Mouse (Mus musculus): Measurements from ENCODE around the gene Klhl21. TPM values are rescaled to one million over a fixed set of nuclear protein-coding genes. Genes with fewer than 3 reads are reported as not detected.

Klhl21 gene
- polyA plus RNA-seq, 1 experiment, result 33.8 TPM

GRCm38 (mm10) chr4:151986650-151987049 is 22.0 kb upstream of the Klhl21 start:
- 87% methylated on average over 8 of the region's 8 CpGs for WGBS
- Histone ChIP-seq H3K4me1 (replicated peaks; ENCODE audit: control insufficient read depth, insufficient read depth, low read length) (peaks cover 29% of the 10 kb centered on the region), H3K27ac (ENCODE audit: control insufficient read depth, insufficient read depth, low read length) (no peak overlapping the region), H3K27me3 (ENCODE audit: control insufficient read depth, insufficient read depth, low read length) (no peaks in the 10 kb centered on the region), H3K4me3 (ENCODE audit: control insufficient read depth, insufficient read depth, low read length) (no peak overlapping the region), H3K36me3 (ENCODE audit: control insufficient read depth, insufficient read depth, low read length) (peaks cover 8% of the 10 kb centered on the region; the same call in 1 of the 2 replicates)
- TF ChIP-seq POLR2A (IDR thresholded peaks at IDR 0.05; ENCODE audit: control insufficient read depth, extremely low read depth, insufficient read depth, low read length, poor library complexity) (no peak), CTCF (IDR thresholded peaks at IDR 0.05; ENCODE audit: borderline replicate concordance, control insufficient read depth, extremely low read depth, insufficient read depth, low read length, poor library complexity) (no peak)
- no peak for DNase-seq

GRCm38 (mm10) chr4:151988014-151988341 is 20.6 kb upstream of the Klhl21 start:
- TF ChIP-seq CTCF (IDR thresholded peaks at IDR 0.05; ENCODE audit: borderline replicate concordance, control insufficient read depth, extremely low read depth, insufficient read depth, low read length, poor library complexity) (no peak), POLR2A (IDR thresholded peaks at IDR 0.05; ENCODE audit: control insufficient read depth, extremely low read depth, insufficient read depth, low read length, poor library complexity) (no peak)
- no peak for DNase-seq
- peak overlapping the region; percentile 90 for H3K4me3 ChIP-seq (ENCODE audit: control insufficient read depth, insufficient read depth, low read length)
- 22% methylated on average over 10 of the region's 10 CpGs for WGBS
- peaks cover 9% of the 10 kb centered on the region; the same call in 1 of the 2 replicates for H3K36me3 ChIP-seq (ENCODE audit: control insufficient read depth, insufficient read depth, low read length)
- H3K27ac ChIP-seq (ENCODE audit: control insufficient read depth, insufficient read depth, low read length), result no peak overlapping the region
- H3K27me3 ChIP-seq (ENCODE audit: control insufficient read depth, insufficient read depth, low read length), result no peaks in the 10 kb centered on the region
- H3K4me1 ChIP-seq (replicated peaks; ENCODE audit: control insufficient read depth, insufficient read depth, low read length), result peaks cover 29% of the 10 kb centered on the region

GRCm38 (mm10) chr4:151988342-151989109 is 20.1 kb upstream of the Klhl21 start, which contains the start of gene Thap3:
TSS of gene Thap3 (minus strand) at chr4:151988997.
- H3K36me3 ChIP-seq (ENCODE audit: control insufficient read depth, insufficient read depth, low read length), result peaks cover 9% of the 10 kb centered on the region; the same call in 1 of the 2 replicates
- TF ChIP-seq POLR2A (IDR thresholded peaks at IDR 0.05; ENCODE audit: control insufficient read depth, extremely low read depth, insufficient read depth, low read length, poor library complexity) (peak; percentile 46; the same call in 1 of the 2 replicates), CTCF (IDR thresholded peaks at IDR 0.05; ENCODE audit: borderline replicate concordance, control insufficient read depth, extremely low read depth, insufficient read depth, low read length, poor library complexity) (no peak)

GRCm38 (mm10) chr4:151989110-151989488 is 19.5 kb upstream of the Klhl21 start:
- Histone ChIP-seq H3K27ac (ENCODE audit: control insufficient read depth, insufficient read depth, low read length) (no peak overlapping the region), H3K36me3 (ENCODE audit: control insufficient read depth, insufficient read depth, low read length) (peaks cover 9% of the 10 kb centered on the region; the same call in 1 of the 2 replicates), H3K27me3 (ENCODE audit: control insufficient read depth, insufficient read depth, low read length) (no peaks in the 10 kb centered on the region), H3K4me3 (ENCODE audit: control insufficient read depth, insufficient read depth, low read length) (peak overlapping the region; percentile 90; the same call in 1 of the 2 replicates), H3K4me1 (replicated peaks; ENCODE audit: control insufficient read depth, insufficient read depth, low read length) (peaks cover 29% of the 10 kb centered on the region)
- WGBS, result 51% methylated on average over 6 of the region's 6 CpGs
- no peak for DNase-seq
- TF ChIP-seq CTCF (IDR thresholded peaks at IDR 0.05; ENCODE audit: borderline replicate concordance, control insufficient read depth, extremely low read depth, insufficient read depth, low read length, poor library complexity), result no peak
- no peak for TF ChIP-seq POLR2A (IDR thresholded peaks at IDR 0.05; ENCODE audit: control insufficient read depth, extremely low read depth, insufficient read depth, low read length, poor library complexity)

More at GRCm38 (mm10) chr4:151988342-151989109, 20.1 kb upstream of the Klhl21 start, which contains the start of gene Thap3:
- H3K27me3 ChIP-seq (ENCODE audit: control insufficient read depth, insufficient read depth, low read length), result no peaks in the 10 kb centered on the region
- H3K4me3 ChIP-seq (ENCODE audit: control insufficient read depth, insufficient read depth, low read length), result peak within 1 kb of the TSS; percentile 90
- peaks cover 29% of the 10 kb centered on the region for H3K4me1 ChIP-seq (replicated peaks; ENCODE audit: control insufficient read depth, insufficient read depth, low read length)
- no peak within 1 kb of the TSS for H3K27ac ChIP-seq (ENCODE audit: control insufficient read depth, insufficient read depth, low read length)
- WGBS, result under 1% methylated on average over 54 of the region's 54 CpGs
- peak; percentile 88 for DNase-seq

GRCm38 (mm10) chr4:151992091-151992490 is 16.5 kb upstream of the Klhl21 start:
- H3K4me1 ChIP-seq (replicated peaks; ENCODE audit: control insufficient read depth, insufficient read depth, low read length), result peaks cover 23% of the 10 kb centered on the region
- H3K4me3 ChIP-seq (ENCODE audit: control insufficient read depth, insufficient read depth, low read length), result no peak overlapping the region

GRCm38 (mm10) chr4:151993035-151993434 is 15.6 kb upstream of the Klhl21 start:
- no peak for DNase-seq
- TF ChIP-seq POLR2A (IDR thresholded peaks at IDR 0.05; ENCODE audit: control insufficient read depth, extremely low read depth, insufficient read depth, low read length, poor library complexity) (no peak), CTCF (IDR thresholded peaks at IDR 0.05; ENCODE audit: borderline replicate concordance, control insufficient read depth, extremely low read depth, insufficient read depth, low read length, poor library complexity) (no peak)
- peaks cover 9% of the 10 kb centered on the region; the same call in 1 of the 2 replicates for H3K36me3 ChIP-seq (ENCODE audit: control insufficient read depth, insufficient read depth, low read length)
- H3K4me1 ChIP-seq (replicated peaks; ENCODE audit: control insufficient read depth, insufficient read depth, low read length), result peaks cover 17% of the 10 kb centered on the region
- peaks cover 7% of the 10 kb centered on the region; the same call in 1 of the 2 replicates for H3K27me3 ChIP-seq (ENCODE audit: control insufficient read depth, insufficient read depth, low read length)
- WGBS, result 94% methylated on average over 6 of the region's 6 CpGs
- H3K4me3 ChIP-seq (ENCODE audit: control insufficient read depth, insufficient read depth, low read length), result no peak overlapping the region
- H3K27ac ChIP-seq (ENCODE audit: control insufficient read depth, insufficient read depth, low read length), result no peak overlapping the region

More at GRCm38 (mm10) chr4:151992091-151992490, 16.5 kb upstream of the Klhl21 start:
- 97% methylated on average over 9 of the region's 9 CpGs for WGBS
- no peak for TF ChIP-seq CTCF (IDR thresholded peaks at IDR 0.05; ENCODE audit: borderline replicate concordance, control insufficient read depth, extremely low read depth, insufficient read depth, low read length, poor library complexity)
- no peak for TF ChIP-seq POLR2A (IDR thresholded peaks at IDR 0.05; ENCODE audit: control insufficient read depth, extremely low read depth, insufficient read depth, low read length, poor library complexity)
- peaks cover 9% of the 10 kb centered on the region; the same call in 1 of the 2 replicates for H3K36me3 ChIP-seq (ENCODE audit: control insufficient read depth, insufficient read depth, low read length)
- H3K27ac ChIP-seq (ENCODE audit: control insufficient read depth, insufficient read depth, low read length), result no peak overlapping the region
- peaks cover 7% of the 10 kb centered on the region; the same call in 1 of the 2 replicates for H3K27me3 ChIP-seq (ENCODE audit: control insufficient read depth, insufficient read depth, low read length)
- no peak for DNase-seq
